Mouse (Mus musculus): ENCODE data around the gene Qpct.

DNA sequence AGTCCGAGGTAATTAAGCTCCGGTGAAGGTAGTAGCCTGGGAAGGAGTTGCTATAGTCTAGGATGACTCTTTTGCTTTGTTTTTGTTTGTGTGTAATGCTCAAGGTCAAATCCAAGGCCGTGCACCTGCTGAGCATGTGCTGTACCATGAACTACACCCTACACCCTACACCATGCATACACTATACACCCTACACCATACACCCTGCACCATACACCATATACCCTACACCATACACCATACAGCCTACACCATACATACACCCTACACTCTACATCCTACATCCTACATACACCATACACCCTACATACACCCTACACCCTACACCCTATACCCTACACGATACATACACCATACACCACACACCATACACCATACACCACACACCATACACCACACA lies 18.9 kb upstream of the Qpct start:
- TF ChIP-seq TCF12 (IDR thresholded peaks at IDR 0.05; ENCODE audit: low read depth, low read length) (no peak), CTCF (conservative IDR thresholded peaks at IDR 0.05 in 1 of 2, IDR thresholded peaks at IDR 0.05 in 1 of 2; ENCODE audit: low read depth in 2 of 2, low read length in 2 of 2) (no peak), UBTF (IDR thresholded peaks at IDR 0.05; ENCODE audit: low read depth, low read length) (no peak), CHD2 (IDR thresholded peaks at IDR 0.05; ENCODE audit: low read length) (no peak), GABPA (IDR thresholded peaks at IDR 0.05; ENCODE audit: insufficient replicate concordance, low read depth, low read length) (no peak)

Data from CH12.LX (cell line).